Mouse (Mus musculus): ENCODE measurements around the gene Spata13.
A peak's percentile ranks its signal among the peaks of the same experiment; 100 is the strongest.

The Spata13 gene

DNA sequence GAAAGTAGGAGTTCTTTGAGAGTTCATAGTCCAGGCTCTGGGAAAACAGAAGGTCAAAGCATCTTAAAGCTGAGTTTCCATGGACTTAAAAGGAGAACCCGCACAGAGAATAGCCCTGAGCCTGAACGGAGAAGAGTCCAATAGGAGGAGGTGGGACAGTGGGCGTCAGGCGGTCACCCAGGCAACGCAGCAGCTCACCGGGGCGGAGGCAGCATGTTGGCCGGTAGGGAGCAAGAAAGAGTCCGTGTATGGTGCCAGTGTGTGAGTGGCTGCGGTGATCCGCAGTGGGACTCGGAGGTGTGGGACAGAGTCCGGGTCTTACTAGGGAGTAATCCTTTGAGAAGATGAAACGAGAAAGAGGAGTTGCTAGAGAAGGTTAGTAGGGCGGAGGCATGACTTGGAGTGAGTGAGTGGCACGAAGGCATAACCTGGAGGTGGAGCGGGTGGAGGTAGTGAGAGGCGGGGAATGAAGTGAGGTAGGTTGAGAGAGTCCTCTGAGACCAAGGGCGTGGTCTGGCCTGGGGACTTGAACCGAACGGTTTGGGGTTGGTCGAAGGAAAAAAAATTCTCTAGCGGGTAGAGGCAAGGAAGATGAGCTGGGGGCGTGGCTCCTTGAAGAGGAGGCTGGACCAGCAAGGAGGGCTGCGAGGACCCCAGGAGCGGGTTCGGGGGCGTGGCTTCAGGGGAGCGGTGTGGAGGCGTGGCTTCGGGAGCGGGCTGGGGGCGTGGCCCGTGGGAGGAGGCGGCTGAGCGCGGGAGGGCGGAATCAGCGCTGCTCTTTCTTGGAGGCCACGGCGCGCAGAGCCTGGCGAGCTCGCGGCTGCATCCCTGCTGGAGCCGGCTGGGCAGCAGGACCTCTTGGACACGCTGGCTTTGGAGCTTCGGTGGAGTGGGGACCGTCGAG is at the start of gene Spata13:
Gene Spata13, plus strand, starts transcription at position 41 of the 904 bp plus-strand sequence.
- peak; percentile 93 to 97 for DNase-seq

DNA sequence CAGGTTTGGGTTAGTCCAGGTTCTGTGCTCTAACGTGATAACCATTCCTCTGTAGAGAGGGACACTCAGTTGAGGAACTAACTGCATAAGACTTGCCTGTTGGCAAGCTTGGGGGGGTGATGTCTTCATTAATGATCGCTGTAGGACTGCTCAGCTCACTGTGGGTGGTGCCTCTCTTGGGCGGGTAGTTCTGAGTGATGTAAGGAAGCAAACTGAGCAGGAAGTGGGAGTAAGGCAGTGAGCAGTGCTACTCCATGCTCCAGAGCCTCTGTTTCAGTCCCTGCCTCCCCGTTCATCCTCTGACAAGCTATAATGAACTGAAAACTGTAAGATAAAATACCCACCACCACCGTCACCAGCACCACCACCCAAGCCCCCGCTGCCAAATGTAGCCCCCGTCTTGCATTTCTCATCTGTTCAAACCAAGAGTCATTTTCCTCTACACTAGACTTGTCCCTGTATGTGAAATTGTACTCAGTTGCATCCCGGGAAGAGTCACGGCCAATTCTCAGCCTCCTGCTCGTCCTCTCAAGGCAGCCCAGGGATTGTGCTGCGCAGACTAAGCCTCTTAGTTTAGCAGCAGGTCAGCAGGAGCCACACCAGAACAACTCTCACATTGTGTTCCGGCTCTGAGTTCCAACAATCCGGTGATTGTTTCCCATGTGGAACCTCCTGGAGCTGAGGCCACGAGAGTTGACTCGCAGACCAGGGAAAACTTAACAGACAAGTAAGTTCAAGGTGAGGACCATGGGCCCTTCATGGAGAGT is 46.9 kb upstream of the Spata13 start:
- no peak for DNase-seq

DNA sequence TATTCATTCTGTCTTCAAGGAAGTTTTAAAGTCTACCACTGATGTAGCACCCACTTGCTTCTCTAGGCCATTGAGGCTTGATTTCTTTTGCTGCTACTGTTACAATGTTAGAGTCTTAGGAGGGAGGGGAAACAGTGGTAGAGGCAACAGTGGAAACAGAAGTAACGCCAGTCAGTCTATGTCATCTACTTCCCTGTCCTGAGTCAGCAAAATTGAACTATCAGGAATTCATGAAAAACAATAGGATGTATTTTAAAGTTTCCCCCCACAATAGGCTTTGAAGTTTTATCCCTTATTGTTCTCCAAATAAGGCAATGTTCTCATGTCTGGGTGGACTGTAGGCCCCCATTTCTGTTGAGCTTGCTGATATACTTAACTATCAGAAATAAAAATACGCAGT is 44.8 kb upstream of the Spata13 start:
- no peak for DNase-seq

DNA sequence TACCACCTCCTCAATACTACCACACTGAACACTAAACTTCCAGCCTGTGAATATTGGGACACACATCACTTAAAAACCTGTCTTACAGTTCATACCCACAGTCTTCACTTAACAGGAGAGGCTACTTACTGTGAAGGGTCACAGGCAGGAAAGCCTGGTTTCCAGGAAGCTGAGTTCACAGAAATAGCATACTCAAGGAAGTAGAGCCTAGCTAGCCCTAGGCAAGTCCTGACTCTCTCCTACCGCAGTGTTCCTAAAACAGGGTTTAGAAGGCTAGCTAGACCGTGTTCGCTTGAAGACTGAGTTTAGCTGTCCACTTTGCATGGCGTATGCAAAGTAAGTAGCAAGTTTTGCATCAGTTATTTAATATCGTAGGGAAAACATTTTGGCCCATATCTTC is 41.5 kb upstream of the Spata13 start:
- DNase-seq, result no peak

DNA sequence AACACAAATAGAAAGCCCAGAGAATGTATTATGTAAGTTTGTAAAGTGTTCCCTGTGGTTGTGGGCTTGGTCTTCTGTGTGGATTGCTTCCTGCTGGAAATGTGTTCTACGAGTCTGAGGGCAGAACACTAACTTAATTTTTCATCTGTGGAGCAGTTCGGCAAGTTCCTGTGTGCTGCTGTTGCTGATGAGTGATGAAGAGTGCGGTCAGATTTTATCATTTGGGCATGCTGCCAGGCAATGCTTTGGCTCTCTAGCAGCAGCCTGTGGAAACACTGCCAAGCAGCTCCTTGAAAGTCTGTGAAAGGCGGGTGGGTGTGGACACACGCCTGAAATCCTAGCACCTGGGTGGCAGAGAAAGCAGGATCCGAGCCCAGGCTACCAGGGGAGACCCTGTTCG is 41.0 kb upstream of the Spata13 start:
- peak; percentile 75 to 79 for DNase-seq

DNA sequence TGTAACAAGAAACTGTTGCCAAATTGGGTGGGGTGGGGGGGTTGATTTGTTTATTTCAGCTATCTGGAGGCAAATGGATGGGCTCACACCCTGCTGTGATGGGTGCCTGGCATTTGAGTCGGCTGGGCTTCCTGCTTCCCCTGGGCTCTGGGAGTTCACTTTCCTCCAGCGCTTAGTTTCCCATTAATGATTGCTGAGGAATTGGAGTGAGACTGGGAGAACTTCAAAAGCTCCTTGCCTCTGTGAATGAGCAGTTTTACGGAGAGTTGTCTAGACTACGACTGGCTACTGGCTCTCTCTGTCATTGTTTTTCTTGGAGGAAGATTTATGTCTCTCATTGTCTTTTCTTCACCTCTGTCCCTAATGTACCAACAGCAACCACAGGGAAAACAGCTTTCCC is 36.2 kb upstream of the Spata13 start:
- peak; percentile 48 to 53 for DNase-seq

DNA sequence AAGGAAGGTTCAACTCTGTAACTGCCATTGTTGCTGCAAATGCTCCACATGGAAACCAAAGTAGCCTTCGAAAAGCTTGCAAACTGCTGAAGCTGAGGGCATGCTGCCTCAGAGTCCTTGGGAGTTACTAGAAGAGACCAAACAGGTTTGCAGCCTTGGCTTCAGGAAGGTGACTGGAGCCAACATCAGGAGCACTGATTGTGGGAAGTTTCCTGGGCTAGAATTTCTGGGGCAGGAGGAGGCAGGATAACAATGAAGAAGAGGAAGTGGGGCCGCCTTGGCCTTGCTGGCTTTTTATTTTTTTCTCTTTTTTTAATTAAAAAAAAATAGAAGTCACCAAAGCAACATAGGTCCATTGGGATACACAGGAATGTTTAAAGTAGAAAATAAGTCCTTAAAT is 34.8 kb upstream of the Spata13 start:
- DNase-seq, result peak; percentile 32 to 38

DNA sequence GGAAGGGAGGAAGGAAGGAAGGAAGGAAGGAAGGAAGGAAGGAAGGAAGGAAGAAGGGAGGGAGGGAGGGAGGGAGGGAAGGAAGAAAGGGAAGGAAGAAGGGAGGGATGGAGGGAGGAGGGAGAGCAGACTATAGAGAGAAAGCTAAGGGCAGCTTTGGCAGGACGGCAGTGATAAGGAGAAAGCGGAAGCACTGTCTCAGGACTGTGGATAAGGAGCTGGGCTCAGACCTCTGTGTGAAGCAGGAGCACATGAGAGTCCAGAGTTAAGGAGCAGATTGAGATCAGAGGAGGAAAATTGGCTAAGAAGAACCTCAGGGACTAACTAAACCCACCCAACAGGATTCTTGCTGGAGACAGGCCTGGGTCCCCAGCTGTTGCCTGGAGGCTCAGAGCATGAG is 28.2 kb upstream of the Spata13 start:
- no peak for DNase-seq

DNA sequence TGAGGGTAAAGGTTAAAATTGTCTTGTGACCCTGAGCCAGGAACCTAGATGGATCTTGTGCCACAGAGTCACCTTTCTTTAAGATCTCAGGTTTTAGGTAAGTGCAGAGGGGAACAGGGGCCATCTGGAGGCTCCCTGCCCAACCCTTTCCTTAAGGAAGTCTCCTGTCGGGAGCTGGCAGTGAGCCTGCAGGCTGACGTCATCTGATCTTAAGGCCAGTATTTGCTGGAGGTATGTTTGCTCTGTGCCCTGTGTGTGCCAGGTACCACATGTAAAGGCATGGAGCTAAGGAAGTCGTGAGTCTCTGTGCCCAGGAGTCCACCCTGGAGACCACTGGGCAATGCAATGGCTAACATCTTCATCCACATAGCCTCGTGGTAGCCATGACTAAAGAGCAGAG is 27.6 kb upstream of the Spata13 start:
- peak; percentile 54 to 75 for DNase-seq

DNA sequence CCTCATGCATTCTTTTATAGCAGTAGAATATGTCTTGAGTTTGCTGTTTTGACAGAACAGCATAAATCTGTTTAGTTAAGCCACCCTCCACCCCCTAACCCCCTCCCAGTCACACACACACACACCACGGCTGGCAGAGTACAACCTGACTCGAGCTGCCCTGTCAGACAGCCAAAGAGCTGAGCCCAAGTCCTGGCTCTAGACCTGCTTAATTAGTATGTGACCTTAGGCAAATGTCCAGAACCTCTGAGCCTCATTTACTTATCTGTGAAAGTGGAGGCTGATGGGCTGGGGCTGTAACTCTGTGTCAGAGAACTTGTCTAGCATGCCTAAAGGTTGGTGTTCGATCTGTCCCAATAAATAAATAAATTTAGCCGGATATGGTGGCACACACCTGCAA is 26.1 kb upstream of the Spata13 start:
- DNase-seq, result peak; percentile 27 to 30

DNA sequence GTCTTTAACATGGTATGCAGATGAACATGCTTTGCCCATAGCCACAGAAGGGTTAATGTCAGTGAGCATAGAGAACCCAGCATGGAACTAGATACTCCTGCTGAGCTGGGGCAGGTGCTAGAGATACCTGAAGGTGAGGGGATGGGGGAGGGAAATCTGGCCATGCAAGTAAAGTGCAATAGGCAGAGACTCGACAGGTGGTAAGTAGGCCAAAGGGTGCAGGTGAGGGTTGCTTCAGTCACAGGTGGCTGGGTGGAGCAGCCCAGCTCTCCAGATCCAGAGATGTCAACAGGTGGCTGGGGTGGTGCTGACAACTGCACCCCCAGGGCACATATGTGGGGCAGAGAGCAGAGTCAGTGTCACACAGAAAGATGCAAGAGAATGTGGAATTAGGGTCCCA is 24.6 kb upstream of the Spata13 start:
- no peak for DNase-seq

DNA sequence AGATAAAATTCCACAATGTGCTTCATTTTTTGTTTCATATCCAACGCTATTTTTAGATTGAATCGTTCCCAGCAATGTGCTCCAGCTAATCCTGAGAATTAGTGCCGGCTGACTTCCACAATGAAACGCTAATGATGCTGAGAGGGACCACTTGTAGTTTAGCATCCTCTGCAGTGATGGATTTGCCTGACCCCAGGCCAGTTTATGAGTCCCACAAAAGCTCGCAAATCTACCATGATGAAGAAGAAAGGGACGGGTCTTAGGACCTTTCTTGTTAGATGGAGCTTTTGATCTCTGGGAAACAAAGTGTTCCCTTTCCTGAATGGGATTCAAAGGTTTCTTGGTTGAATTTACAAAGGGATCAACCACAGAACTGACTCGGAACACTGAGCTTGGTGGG is 21.1 kb upstream of the Spata13 start:
- no peak for DNase-seq

DNA sequence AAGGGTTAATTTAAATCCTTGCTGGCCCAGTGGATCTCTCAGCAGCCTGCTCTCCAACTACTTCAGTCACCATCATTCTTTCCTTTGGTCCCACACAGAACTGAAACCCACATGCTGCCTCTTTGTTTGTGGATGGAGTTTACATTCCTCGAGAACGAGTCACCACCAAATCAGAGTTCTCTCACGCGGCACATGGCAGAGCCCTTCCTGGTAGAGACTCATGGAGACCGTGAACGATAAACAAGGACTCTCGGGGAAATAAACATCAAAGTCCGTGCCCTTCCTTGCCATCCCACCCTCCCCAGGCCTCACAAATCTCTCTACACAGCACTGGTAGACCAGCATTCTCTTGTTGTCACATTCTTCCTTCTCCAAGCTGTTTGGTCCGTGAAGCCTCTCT is 12.7 kb upstream of the Spata13 start:
- no peak for DNase-seq

DNA sequence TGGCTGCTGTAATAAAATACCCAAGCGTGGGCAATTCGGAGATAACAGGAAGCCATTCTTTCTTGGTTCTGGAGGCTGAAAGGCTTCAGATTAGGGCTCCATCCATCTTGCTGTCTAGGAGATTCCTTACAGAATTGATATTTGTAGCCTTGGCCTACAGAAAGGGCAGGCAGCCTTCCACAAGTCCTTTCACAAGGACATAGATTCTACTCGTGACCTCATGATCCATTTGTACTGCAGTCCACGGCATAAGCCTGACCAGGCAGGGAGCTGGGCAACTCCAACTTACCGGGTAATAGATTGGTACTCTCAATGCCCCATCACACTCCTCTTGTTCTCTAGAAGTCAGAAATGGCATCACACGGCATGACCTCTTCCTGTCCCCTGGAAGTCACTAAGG is 8.3 kb upstream of the Spata13 start:
- DNase-seq, result no peak

DNA sequence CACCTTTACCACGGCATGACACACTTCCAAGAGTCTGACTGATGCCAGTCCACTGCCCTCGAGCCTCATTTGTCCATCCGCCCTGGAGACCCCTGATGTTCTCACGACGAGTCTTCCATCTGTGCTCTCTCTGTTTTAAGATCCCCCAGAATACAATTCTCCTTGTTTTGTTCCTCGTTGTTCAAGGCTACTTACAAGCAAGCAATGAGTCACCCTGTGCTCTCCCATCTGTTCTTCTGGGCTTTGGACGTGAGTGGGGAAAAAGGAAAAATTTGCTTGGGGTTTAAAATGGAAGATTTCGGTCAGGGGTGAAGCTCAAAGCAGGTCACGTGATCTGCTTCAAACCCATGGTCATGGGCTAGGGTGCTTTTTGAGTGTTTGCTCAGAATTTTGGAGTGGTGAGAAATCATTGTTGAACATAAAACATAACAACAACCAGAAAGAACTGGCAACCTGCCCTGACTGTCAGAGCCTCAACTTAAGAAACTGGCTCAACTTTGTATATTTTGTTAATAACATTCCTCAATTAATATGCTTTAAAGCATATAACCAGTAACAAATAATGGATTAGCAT is 3.8 kb upstream of the Spata13 start:
- DNase-seq, result no peak

DNA sequence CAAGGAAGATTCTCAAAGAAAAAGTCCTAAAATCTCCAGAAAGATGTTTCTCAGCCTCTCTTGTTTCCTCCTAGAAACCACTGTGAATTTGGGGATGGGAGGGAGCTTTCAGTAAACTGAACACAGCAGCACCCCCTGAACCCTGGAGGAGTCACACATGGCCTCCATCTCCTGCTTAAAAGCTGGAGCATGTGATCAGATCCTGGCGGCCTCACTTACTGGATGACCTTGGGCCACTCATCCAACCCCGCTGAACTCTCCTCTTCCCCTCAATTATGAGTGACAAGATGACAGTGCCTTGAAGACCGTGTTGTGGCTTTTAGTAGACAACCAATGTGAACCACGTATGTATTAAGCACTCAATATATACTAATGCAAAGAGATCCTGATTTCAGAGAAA is 2.8 kb upstream of the Spata13 start:
- no peak for DNase-seq

DNA sequence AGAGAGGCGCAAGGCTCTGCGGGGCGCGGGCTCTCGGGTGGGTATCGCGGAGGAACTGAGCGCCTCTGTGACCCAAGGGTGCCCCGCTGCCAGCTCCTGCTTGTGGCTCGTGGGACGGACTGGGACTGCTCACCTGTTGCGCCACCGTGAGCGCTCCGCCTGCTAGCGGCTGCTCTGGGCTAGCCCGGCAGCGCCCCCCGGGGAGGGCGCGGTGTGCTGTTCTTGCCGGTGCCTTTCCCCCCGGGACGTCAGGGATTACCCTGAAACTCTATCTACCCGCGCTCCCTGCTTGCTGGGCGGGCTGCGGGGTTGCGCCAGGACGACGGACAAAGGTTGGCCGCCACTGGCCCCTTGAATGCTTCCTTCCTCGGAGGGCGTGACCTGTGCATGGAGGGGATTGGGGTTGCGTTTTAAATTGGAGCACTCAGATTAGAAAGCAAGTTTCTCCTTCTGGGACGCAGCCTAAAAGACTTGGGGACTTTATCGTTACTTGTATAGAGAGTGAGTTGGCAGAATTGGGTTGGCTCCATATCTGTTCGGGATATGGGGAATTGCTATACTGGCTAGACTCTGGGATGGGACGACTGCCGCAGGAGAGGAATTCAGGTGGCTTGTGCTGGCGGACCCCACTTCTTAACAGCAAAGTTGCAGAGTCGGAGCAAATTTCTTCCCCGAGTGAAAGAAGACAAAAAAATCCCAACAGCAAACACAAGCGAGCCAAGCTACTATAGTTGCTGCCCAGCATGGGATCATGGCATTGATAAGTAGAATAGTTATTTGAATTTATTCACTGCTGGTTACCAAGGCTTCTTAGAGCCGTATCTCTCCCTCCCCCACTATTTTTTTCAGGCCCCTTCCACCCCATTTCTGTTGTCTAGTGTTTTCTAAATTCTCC is 1.3 kb downstream of the Spata13 start:
- peak; percentile 66 to 78 for DNase-seq

DNA sequence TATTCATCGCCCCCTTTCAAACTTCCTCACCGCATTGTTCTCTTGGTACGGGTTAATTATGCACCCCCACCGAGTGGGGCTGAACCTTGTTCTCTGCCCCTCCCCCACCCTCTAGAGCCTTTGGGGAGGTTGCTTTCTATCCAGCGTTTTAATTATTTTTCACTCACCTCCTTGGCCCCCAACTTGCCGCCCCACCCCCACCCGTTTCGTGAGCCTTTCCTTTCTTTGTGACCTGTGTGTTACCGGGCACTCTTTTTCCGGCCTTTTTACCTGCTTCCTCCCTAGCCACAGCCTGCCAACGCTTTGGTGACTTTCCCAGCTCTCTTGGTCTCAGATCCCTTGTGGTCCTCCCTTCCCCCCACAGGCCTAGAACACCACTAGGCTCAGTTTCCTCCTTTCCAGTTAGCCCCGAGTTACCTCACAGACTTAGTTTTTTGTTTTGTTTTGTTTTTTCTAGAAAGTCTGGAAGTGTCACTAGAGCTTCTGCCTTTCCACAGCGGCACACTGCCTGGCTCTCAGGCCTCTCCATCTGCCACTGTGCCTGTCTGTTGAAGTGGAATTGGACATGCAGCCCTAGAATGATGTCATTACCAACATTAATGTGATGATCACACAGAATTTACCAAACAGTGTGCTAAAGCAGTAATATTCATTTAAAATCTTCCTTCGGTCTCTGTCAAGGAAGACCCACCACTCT is 2.3 kb downstream of the Spata13 start:
- DNase-seq, result peak; percentile 61 to 77

DNA sequence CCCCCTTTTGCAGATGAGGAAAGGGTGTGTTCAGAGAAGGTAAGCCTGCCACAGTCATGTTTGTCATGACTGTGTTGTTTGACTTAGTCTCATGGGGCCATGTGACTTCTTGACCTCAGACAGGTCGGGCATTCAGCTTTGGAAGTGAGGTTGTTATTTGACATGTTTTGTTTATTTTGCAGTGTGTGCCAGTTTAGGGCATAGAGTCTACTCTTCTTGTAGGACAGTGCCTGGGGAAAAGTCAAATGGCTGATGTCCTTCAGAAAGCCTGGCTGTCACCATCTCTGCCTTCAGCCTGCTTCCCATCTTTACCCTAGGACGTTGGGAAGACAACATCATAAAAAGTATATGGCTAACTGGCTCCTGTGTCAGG is 2.8 kb downstream of the Spata13 start:
- peak in 1 of 2 experiments; percentile 39 for DNase-seq

DNA sequence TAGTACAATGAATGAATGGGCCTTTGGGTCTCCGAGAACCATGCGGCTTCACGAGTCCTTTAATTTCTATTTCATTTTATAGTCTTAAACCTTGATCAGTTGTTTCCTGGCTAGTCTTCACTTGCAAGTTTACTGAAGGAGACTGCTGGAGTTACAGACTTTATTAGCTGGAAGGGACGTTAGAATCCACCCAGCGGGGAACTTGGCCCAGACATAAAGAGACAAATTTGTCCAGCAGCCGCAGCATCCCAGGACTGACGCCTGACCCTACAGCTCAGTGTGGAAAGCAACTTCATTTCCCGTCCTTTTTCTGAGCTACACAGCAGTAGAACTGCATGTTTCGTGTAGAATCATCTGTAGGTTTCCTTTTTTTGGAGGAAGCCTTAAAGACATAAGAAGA is 3.2 kb downstream of the Spata13 start:
- no peak for DNase-seq

DNA sequence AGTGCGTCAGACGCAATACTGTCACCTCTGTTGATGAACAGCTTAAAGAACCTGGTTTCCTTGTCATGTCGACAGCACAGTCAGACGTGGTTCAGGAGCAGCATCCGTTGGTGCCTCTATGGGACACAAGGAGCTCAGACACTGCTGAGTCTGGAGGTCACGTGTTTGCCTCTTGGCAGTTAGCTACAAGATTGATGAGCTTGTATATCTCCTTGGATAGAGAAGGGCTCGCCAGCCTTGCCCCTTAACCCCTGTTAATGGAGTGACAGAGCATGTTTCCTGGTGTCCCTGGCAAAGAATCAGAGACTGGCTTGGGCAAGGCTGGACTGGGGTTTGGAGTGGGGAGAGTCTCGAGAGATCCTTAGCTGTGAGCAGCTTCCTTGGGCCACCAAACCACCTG is 4.4 kb downstream of the Spata13 start:
- DNase-seq, result peak; percentile 72 to 85

DNA sequence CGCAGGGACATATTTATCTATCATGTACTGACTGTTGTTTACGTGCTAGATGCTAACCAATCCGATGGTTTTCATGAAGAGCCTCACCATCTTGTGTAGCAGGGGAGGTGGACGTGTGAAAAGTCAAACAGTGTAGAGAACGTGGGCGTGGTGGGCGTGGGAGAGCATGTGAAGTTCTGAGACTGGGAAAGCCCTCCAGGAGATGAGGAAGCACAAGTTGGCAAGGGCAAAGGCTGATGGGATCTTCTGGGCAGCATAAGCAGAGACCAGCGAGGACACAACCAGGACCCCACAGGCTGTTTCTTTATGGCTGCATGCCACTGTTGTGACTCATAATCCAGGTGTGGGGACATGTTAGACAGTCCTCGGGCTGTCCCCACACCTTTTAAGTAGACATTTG is 5.4 kb downstream of the Spata13 start:
- no peak for DNase-seq

Measured in kidney, postnatal 36 days (tissue).